Mouse (Mus musculus): Measurements from ENCODE around the gene Sh3bgrl2. TPM values are rescaled to one million over a fixed set of nuclear protein-coding genes. Genes with fewer than 3 reads are reported as not detected.

The Sh3bgrl2 gene
- polyA plus RNA-seq, 1 experiment from 2014 or later, result 33.2 TPM

- Histone ChIP-seq H3K4me3 (replicated peaks; ENCODE audit: low read length) (no peak overlapping the region), H3K27ac (ENCODE audit: low read length) (no peak overlapping the region), H3K9me3 (replicated peaks; ENCODE audit: control insufficient read depth, low read length) (no peaks in the 10 kb centered on the region), H3K9ac (ENCODE audit: low read length) (no peak overlapping the region), H3K27me3 (ENCODE audit: control insufficient read depth, insufficient read depth, low read length) (no peaks in the 10 kb centered on the region), H3K4me2 (ENCODE audit: low read depth, low read length) (no peak overlapping the region), H3K36me3 (ENCODE audit: control insufficient read depth, insufficient read depth, low read length) (no peaks in the 10 kb centered on the region), H3K4me1 (ENCODE audit: control insufficient read depth, insufficient read depth, low read length) (0 out of 2 replicates have a peak, but pooled peaks cover 4% of the 10 kb centered on the region)
- WGBS, result 82% methylated on average over 5 of the region's 5 CpGs
- ATAC-seq (ENCODE audit: insufficient read depth, low FRiP score), result no peak
Measured at GRCm38 (mm10) chr9:83593811-83594210, 45.7 kb downstream of the Sh3bgrl2 start.

DNA sequence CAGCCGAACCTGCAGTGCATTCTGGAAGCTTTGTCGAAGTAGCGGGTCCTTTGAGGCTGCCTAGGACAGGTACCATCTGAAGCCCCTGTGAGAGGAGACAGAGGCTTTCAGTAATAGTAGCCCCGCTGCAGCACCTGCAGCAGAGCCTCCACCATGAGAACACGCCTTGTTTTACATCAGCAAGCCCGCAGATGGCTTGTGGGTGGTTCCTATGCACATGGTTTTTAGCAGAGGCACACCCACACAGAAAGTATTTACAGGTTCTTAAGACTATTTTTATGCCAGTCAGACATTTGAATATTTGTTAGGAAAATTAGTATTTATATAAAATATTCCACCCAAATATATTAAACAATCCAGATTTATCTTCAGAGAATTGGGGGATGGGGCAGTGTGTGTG lies 48.0 kb downstream of the Sh3bgrl2 start:
- no peaks in the 10 kb centered on the region for H3K36me3 ChIP-seq (ENCODE audit: control insufficient read depth, insufficient read depth, low read length)
- no peaks in the 10 kb centered on the region for H3K9me3 ChIP-seq (replicated peaks; ENCODE audit: control insufficient read depth, low read length)
- H3K27me3 ChIP-seq (ENCODE audit: control insufficient read depth, insufficient read depth, low read length), result no peaks in the 10 kb centered on the region
- H3K27ac ChIP-seq (ENCODE audit: low read length), result 0 out of 2 replicates have a peak overlapping the region, but pooled peaks have one; percentile 44
- H3K9ac ChIP-seq (ENCODE audit: low read length), result no peak overlapping the region
- H3K4me1 ChIP-seq (ENCODE audit: control insufficient read depth, insufficient read depth, low read length), result no peaks in the 10 kb centered on the region
- no peak for ATAC-seq (ENCODE audit: insufficient read depth, low FRiP score)
- WGBS, result 83% methylated on average over 6 of the region's 6 CpGs
- H3K4me2 ChIP-seq (ENCODE audit: low read depth, low read length), result no peak overlapping the region
- no peak overlapping the region for H3K4me3 ChIP-seq (replicated peaks; ENCODE audit: low read length)

- peak overlapping the region; percentile 44; the same call in 1 of the 2 replicates for H3K27ac ChIP-seq (ENCODE audit: low read length)
- no peaks in the 10 kb centered on the region for H3K27me3 ChIP-seq (ENCODE audit: control insufficient read depth, insufficient read depth, low read length)
- H3K4me1 ChIP-seq (ENCODE audit: control insufficient read depth, insufficient read depth, low read length), result no peaks in the 10 kb centered on the region
- H3K9ac ChIP-seq (ENCODE audit: low read length), result no peak overlapping the region
- ATAC-seq (ENCODE audit: insufficient read depth, low FRiP score), result peak; percentile 50
- H3K4me2 ChIP-seq (ENCODE audit: low read depth, low read length), result no peak overlapping the region
- 65% methylated on average over 13 of the region's 13 CpGs for WGBS
- no peak overlapping the region for H3K4me3 ChIP-seq (replicated peaks; ENCODE audit: low read length)
- H3K9me3 ChIP-seq (replicated peaks; ENCODE audit: control insufficient read depth, low read length), result no peaks in the 10 kb centered on the region
- H3K36me3 ChIP-seq (ENCODE audit: control insufficient read depth, insufficient read depth, low read length), result no peaks in the 10 kb centered on the region
Measured at GRCm38 (mm10) chr9:83596646-83597481, 48.7 kb downstream of the Sh3bgrl2 start.

DNA sequence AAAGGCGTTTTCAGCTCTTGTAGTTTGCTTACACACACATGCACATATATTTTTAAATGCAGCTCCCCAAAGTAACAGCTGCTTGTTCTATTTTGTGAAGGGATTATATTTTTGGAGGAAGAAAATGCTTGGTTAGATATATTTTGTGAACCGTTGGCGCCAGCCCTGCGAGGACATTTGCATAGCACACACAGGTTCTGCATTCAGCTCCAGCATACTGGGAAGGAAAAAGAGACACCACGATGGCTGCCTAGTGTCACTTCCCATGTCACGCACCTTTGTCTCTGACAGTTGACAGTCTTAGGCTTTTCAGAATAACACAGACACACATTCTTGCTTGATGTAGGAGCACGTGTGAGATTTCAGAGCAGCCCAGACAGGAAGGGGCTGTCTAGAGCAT lies 49.9 kb downstream of the Sh3bgrl2 start:
- H3K27me3 ChIP-seq (ENCODE audit: control insufficient read depth, insufficient read depth, low read length), result no peaks in the 10 kb centered on the region
- 79% methylated on average over 7 of the region's 7 CpGs for WGBS
- H3K27ac ChIP-seq (ENCODE audit: low read length), result peak overlapping the region; percentile 15; the same call in 1 of the 2 replicates
- H3K4me1 ChIP-seq (ENCODE audit: control insufficient read depth, insufficient read depth, low read length), result no peaks in the 10 kb centered on the region
- no peaks in the 10 kb centered on the region for H3K36me3 ChIP-seq (ENCODE audit: control insufficient read depth, insufficient read depth, low read length)
- H3K4me3 ChIP-seq (replicated peaks; ENCODE audit: low read length), result no peak overlapping the region
- no peak overlapping the region for H3K9ac ChIP-seq (ENCODE audit: low read length)
- no peaks in the 10 kb centered on the region for H3K9me3 ChIP-seq (replicated peaks; ENCODE audit: control insufficient read depth, low read length)
- ATAC-seq (ENCODE audit: insufficient read depth, low FRiP score), result no peak
- no peak overlapping the region for H3K4me2 ChIP-seq (ENCODE audit: low read depth, low read length)

- H3K4me1 ChIP-seq (ENCODE audit: control insufficient read depth, insufficient read depth, low read length), result no peaks in the 10 kb centered on the region
- no peaks in the 10 kb centered on the region for H3K27me3 ChIP-seq (ENCODE audit: control insufficient read depth, insufficient read depth, low read length)
- 58% methylated on average over 6 of the region's 6 CpGs for WGBS
- H3K9me3 ChIP-seq (replicated peaks; ENCODE audit: control insufficient read depth, low read length), result no peaks in the 10 kb centered on the region
- H3K4me3 ChIP-seq (replicated peaks; ENCODE audit: low read length), result no peak overlapping the region
- H3K9ac ChIP-seq (ENCODE audit: low read length), result no peak overlapping the region
- no peaks in the 10 kb centered on the region for H3K36me3 ChIP-seq (ENCODE audit: control insufficient read depth, insufficient read depth, low read length)
- no peak for ATAC-seq (ENCODE audit: insufficient read depth, low FRiP score)
- no peak overlapping the region for H3K4me2 ChIP-seq (ENCODE audit: low read depth, low read length)
- peak overlapping the region; percentile 38; the same call in 1 of the 2 replicates for H3K27ac ChIP-seq (ENCODE audit: low read length)
Measured at GRCm38 (mm10) chr9:83599505-83599904, 51.4 kb downstream of the Sh3bgrl2 start.

- Histone ChIP-seq H3K9me3 (replicated peaks; ENCODE audit: control insufficient read depth, low read length) (no peaks in the 10 kb centered on the region), H3K4me2 (ENCODE audit: low read depth, low read length) (no peak overlapping the region), H3K27me3 (ENCODE audit: control insufficient read depth, insufficient read depth, low read length) (no peaks in the 10 kb centered on the region), H3K36me3 (ENCODE audit: control insufficient read depth, insufficient read depth, low read length) (no peaks in the 10 kb centered on the region), H3K27ac (ENCODE audit: low read length) (no peak overlapping the region), H3K4me3 (replicated peaks; ENCODE audit: low read length) (no peak overlapping the region), H3K4me1 (ENCODE audit: control insufficient read depth, insufficient read depth, low read length) (no peaks in the 10 kb centered on the region), H3K9ac (ENCODE audit: low read length) (no peak overlapping the region)
- no peak for ATAC-seq (ENCODE audit: insufficient read depth, low FRiP score)
- 76% methylated on average over 10 of the region's 10 CpGs for WGBS
Measured at GRCm38 (mm10) chr9:83600286-83601048, 52.3 kb downstream of the Sh3bgrl2 start.

GRCm38 (mm10) chr9:83602176-83602770 lies 54.1 kb downstream of the Sh3bgrl2 start:
- WGBS, result 71% methylated on average over 6 of the region's 6 CpGs
- Histone ChIP-seq H3K4me2 (ENCODE audit: low read depth, low read length) (no peak overlapping the region), H3K27ac (ENCODE audit: low read length) (no peak overlapping the region), H3K36me3 (ENCODE audit: control insufficient read depth, insufficient read depth, low read length) (no peaks in the 10 kb centered on the region), H3K27me3 (ENCODE audit: control insufficient read depth, insufficient read depth, low read length) (no peaks in the 10 kb centered on the region), H3K4me1 (ENCODE audit: control insufficient read depth, insufficient read depth, low read length) (no peaks in the 10 kb centered on the region), H3K4me3 (replicated peaks; ENCODE audit: low read length) (no peak overlapping the region), H3K9me3 (replicated peaks; ENCODE audit: control insufficient read depth, low read length) (no peaks in the 10 kb centered on the region), H3K9ac (ENCODE audit: low read length) (no peak overlapping the region)
- no peak for ATAC-seq (ENCODE audit: insufficient read depth, low FRiP score)

DNA sequence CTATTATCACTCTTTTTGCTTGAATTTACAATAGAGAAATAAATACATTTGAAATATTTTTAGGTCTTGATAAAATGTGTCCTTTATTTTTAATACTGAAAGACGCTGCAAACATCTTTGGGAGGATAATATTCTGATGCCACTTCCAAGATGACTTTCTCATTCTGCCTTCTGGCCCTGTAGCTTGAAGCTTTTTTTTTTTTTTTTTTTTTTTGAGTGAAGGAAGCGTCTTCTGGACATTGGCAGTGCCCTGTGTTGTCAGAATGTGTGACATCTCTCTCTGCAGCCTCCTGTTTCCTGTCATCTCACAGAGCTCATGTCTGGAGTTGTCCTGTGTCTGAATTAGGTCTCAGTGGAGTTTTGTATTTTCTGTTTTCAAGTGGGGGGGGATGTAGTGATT lies 55.0 kb downstream of the Sh3bgrl2 start:
- WGBS, result 68% methylated on average over 2 of the region's 2 CpGs
- no peaks in the 10 kb centered on the region for H3K36me3 ChIP-seq (ENCODE audit: control insufficient read depth, insufficient read depth, low read length)
- H3K27ac ChIP-seq (ENCODE audit: low read length), result no peak overlapping the region
- H3K4me3 ChIP-seq (replicated peaks; ENCODE audit: low read length), result no peak overlapping the region
- H3K9ac ChIP-seq (ENCODE audit: low read length), result no peak overlapping the region
- H3K27me3 ChIP-seq (ENCODE audit: control insufficient read depth, insufficient read depth, low read length), result no peaks in the 10 kb centered on the region
- ATAC-seq (ENCODE audit: insufficient read depth, low FRiP score), result no peak
- no peak overlapping the region for H3K4me2 ChIP-seq (ENCODE audit: low read depth, low read length)
- no peaks in the 10 kb centered on the region for H3K9me3 ChIP-seq (replicated peaks; ENCODE audit: control insufficient read depth, low read length)
- no peaks in the 10 kb centered on the region for H3K4me1 ChIP-seq (ENCODE audit: control insufficient read depth, insufficient read depth, low read length)
